Mouse (Mus musculus) heart, adult 10 weeks (tissue): ENCODE measurements around the gene Prelid3b. TPM values are rescaled to one million over a fixed set of nuclear protein-coding genes. Genes with fewer than 3 reads are reported as not detected.

Source experiments
- polyA plus RNA-seq: library from polyadenylated mRNA; stranded (reverse); fragments of 350-450 nt; fragmentation: Illumina TruSeq; extraction: RNeasy Lipid Tissue Mini Kit (QIAGEN cat#74804); gene quantifications from one replicate; pipeline ENCODE4 v1.2.3, GENCODE M21; 2014; ENCODE audit warnings: low read depth, low replicate concordance

Gene Prelid3b
- polyA plus RNA-seq: 82.8 TPM

GRCm38 (mm10) chr2:174472818-174473549 is at the start of gene Prelid3b:
TSS of gene Prelid3b (minus strand) at chr2:174473081.

GRCm38 (mm10) chr2:174463789-174464523 is 8.9 kb downstream of the Prelid3b start, which contains the start of gene Atp5e:
TSS of gene Atp5e (minus strand) at chr2:174464105.

GRCm38 (mm10) chr2:174450353-174450752 is 22.5 kb downstream of the Prelid3b start, which contains the start of gene Tubb1:
TSS of gene Tubb1 (plus strand) at chr2:174450695.

GRCm38 (mm10) chr2:174438737-174439449 is 34.0 kb downstream of the Prelid3b start, which contains the start of gene Ctsz:
TSS of gene Ctsz (minus strand) at chr2:174439039.

GRCm38 (mm10) chr2:174415731-174416310 is 57.1 kb downstream of the Prelid3b start, which contains the start of gene Nelfcd:
TSS of gene Nelfcd (plus strand) at chr2:174415804.

Other genes starting within 250 kb of the Prelid3b start
- gene Gnas, start 188.8 kb downstream of the Prelid3b start, polyA plus RNA-seq: 994 TPM
- gene Gm20721, start 126.4 kb downstream of the Prelid3b start, polyA plus RNA-seq: not detected
- gene Nelfcd, start 57.3 kb downstream of the Prelid3b start, polyA plus RNA-seq: 33.6 TPM
- gene Ctsz, start 34.0 kb downstream of the Prelid3b start, polyA plus RNA-seq: 34.2 TPM
- 0.55 TPM for gene Tubb1, start 22.4 kb downstream of the Prelid3b start, polyA plus RNA-seq
- 1,897 TPM for gene Atp5e, start 9.0 kb downstream of the Prelid3b start, polyA plus RNA-seq
- not detected for gene Zfp831, start 170.5 kb upstream of the Prelid3b start, polyA plus RNA-seq